Mouse (Mus musculus) adrenal gland, adult (tissue): ENCODE results near the gene Ttll9.
A peak's percentile ranks its signal among the peaks of the same experiment; 100 is the strongest.

Experiments used
- DNase-seq, 2 experiments: peaks; one replicate each; pipeline ENCODE4 v3.0.0; 2022 to 2023; ENCODE audit warnings: low spot score in 1 of 2; ENCODE audit not compliant: inconsistent age in 2 of 2

Gene Ttll9

DNA sequence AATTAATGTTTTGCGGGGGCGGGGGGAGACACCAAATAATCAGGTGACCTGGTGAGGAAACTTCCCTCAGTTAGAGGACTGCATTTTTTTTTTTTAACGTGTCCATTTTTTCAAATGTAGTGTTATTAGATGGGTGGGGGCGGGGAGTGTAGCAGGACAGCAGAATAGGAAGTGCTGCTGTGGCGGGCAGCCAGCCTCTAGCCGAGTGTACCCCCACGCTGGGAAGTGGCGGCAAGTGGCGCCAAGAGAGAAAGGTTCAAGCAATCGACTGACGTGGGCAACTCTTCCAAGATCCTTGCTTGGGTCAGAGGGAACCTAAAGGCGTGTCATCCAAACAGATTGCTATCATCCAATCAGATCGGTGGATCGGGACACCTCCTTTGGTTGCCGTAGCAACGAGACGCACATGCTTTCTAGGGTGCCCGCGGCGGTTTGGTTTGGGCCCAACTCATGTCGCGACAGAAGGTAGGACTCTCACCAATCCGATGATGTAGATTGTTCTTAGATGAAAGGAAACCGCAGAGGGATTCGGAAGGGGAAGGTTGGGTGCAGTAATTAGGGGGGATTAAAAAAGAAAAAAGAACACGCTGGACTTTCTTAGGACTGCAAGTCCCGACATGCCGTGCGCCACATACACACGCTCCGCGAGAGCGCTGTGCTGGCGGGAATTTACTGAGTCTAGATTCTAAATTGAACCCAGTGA lies at the start of gene Ttll9:
Ttll9 (plus strand) TSS at position 395 of the 703 bp plus-strand sequence.
- DNase-seq: peak; percentile 85 to 96

DNA sequence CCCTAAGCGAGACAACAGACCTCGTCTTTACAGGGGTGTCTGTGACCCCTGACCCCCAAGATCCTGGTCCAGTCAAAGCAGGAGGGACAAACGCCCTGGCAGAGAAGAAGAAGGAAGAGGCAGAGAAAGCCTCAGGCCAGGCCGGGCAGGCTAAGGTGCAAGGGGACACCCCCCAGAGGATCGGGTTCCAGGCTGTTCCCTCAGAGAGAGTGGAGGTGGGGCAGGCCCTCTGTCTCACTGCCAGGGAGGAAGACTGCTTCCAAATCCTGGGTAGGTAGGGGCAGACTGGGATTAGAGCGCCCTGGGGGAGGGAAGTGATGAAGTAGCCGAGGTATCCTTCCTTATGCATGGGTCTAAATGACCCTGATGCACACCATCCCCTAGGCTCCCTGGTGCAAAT lies 48.8 kb upstream of the Ttll9 start:
- DNase-seq: peak in 1 of 2 experiments; percentile 42

DNA sequence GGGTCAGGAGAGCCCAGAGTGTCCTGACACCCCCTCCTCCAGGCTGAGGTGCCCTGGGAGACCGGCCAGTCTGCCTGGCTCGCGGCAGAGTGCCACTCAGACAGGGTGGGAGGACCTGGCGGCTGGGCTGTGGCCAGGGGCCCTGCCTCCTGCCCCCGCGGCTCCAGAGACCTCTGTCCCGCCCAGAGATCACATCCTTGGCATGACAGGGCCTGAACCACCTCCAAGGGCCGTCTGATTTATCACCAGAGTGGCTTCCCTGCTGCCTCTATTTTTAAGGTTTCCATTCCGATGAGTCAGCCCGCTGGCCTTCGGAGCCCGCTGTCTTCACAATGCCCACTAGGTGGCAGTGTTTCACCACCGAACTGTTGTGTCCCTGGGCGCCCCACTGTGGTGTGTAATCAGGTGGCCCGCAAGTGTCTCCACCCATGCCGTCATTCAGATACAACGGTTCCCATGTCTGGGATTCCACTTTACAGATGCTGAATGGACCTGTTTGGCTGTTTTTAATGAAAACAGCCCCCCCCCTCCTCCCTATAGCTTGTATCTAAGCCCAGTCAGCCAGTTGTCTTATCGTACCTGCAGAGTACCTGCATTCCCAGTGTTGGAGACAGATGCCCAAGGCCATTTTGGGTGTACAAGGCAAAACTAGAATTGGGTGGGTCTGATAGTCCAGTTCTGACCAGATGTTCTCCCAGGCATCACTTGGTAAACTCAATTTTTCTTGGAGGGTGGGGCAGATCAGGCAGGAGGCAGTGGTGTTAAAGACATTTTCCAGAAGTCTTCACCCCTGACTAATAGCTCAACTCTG lies 47.8 kb upstream of the Ttll9 start:
- DNase-seq: peak; percentile 94 to 98

DNA sequence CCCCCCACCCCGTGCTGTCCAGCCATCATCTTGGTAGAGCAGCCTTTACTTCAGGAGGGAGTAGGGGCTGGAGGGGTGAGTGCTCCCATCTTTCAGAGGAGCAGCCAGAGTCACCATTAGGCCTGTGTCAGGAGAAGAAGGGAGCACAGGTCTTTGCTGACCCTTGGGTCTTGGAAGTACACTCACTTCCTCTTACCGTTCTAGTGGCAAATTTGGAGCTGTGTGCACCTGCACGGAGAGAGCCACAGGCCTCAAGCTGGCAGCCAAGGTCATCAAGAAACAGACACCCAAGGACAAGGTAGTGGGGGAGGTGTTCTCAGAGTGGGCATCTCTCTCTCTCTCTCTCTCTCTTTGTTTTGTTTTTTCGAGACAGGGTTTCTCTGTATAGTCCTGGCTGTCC lies 46.8 kb upstream of the Ttll9 start:
- peak in 1 of 2 experiments; percentile 15 for DNase-seq

DNA sequence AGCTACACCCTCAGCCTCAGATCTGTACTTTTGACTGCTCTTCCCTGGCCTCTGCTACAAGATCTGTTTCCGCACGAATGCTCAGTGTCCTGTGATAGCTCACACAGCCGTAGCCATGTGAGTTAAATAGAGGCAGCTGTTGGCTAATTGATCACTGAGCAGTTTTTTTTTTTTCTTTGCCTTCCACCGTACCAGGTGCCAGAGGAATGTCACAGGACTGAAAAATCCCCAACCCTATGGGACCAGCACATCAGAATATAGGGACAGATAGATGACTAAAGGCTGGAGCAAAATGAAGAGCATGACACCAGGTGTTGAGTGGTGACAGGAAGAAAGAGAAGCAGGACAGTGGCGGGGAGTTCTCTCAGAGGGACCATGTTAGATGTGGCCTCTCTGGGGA lies 46.2 kb upstream of the Ttll9 start:
- no peak for DNase-seq

DNA sequence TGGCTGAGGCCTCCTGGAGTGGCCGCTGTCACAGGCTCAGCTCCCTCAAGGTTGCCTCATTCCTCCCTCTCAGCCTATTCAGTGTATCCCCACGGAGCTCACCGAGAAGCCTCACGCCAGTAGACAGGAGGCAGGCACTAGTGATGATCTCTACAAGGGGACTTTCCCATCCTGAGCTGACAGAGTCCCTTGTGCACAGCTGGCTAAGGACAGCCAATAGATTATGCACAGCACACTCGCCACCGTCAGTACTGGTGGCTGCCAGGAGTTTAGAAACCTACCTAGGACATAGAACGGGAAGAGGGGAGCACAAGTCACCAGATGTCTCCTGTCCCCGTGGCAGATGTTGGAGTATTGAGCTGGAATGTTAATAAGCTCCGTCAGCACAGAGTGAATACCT lies 44.6 kb upstream of the Ttll9 start:
- peak in 1 of 2 experiments; percentile 19 for DNase-seq

DNA sequence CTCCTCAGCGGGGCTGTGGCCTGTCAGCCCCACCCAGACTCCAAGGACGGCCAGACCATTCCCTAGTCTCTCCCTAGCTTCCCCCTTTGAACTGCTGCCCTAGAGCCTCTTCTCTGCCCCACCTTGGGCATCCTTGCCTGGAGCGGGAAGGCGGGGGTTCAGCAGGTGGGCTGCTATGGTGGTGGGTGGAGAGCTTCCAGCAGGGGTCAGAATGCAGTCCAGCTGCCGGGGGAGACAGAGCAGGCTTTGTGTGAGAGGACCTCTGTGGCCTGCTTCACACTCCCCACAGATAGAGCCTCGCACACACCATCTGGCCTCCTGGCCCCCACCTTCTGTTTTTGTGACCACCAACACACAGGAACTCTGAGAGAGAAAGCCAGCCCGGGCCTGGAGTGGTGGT lies 39.9 kb upstream of the Ttll9 start:
- DNase-seq: no peak

DNA sequence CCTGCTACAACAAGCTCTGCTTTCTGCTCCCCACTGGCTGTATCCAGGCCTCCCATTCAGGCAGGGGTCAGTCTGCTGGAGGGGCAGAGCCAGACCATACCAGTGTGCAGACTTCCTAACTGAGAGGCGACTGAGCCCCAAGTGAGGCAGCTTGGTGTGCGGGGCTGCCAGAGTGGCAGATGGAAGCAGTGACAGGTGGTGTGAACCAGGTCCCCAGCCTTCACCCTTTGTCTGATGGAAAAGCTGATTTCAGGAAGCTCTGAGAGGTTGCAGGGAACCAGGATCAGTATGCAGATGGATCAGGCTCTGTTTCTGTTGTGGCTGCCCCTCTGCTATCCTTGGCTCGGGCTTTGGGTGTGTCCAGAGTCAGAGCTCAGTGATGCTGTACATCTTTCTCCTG lies 38.7 kb upstream of the Ttll9 start:
- no peak for DNase-seq

DNA sequence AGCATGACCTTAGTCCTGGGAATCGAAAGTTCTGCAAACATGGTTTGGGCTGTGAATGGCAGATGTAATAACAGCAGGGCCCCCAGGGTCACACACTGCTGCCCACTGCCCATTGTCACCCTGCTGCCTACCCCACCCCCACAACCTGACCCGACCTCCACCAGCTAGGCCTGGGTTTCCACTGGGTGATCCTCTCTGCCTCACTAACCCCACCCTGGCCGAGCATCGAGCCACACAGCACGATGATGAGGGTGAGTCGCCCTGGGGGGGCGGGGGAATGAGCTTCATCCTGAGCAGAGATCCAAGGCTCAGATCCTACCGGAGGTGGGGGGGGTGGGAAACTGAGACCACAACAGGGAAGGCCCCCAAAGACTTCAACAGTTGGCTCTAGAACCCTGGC lies 38.2 kb upstream of the Ttll9 start:
- DNase-seq: no peak

DNA sequence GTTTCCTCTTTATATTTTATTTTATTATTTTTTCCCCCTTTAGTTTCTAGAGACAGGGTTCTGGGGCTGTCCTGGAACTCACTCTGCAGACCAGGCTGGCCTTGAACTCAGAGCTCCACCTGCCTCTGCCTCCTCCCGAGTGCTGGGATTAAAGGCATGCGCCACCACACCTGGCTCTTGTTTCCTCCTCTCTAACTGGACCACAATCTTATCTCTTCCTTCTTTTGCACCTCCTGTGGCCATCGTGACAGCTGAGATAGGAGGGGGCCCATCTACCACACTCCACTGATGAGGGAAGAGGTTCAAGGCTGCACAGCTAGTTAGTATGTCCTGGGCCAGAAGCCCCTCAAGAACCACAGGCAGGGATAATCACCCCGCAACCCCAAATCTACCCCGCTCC lies 37.7 kb upstream of the Ttll9 start:
- DNase-seq: no peak

DNA sequence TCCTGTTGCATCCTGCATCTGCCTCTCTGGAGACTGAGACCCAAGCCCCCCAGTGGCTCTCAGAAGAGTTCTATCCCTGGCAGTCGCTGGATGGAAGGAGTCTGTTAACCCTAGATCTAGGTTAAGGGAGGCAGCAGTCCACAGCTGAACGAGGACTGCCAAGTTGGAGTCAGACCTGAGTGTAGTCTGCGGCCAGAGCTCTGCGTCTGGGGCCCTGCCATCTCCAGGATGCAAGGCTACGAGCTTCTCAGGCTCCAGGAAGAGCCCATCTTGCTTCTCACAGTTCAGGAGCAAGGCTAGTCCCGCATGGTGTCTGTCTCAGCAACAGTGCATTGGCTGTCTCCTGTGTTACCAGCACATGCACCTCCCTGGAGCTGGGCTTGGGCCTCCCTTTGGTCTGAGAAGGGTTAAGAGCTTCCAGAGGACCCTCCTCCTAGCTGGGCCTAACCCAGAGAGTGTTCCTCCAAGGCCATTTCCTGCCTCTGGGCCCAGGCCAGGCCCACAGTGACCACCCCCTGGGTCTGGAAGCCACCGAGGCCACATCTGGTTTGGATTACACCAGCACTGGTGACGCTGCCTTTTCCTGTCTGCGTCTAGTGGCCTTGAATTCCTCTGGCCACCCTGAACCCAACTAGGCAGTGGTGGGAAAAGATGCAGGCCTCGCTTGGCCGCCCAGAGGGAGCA lies 37.0 kb upstream of the Ttll9 start:
- peak; percentile 88 to 94 for DNase-seq

DNA sequence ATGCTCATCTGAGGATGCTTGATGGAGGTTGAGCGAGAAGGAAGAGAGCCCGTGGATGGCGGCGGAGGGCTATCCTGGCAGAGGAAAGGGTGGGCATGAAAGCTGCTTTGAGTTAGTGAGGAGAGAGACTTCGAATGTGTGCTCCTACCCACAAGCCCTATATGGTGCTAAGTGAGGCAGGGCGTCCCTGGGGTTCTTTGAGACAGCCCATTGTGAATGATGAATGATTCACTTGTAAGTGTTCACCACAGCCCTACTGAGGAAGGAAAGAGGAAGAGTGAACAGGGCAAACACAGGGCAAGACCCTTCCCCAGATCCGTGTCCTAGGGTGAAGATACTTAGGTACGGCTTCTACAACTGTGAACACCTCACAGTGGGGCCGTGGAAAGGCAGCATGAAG lies 35.4 kb upstream of the Ttll9 start:
- no peak for DNase-seq

DNA sequence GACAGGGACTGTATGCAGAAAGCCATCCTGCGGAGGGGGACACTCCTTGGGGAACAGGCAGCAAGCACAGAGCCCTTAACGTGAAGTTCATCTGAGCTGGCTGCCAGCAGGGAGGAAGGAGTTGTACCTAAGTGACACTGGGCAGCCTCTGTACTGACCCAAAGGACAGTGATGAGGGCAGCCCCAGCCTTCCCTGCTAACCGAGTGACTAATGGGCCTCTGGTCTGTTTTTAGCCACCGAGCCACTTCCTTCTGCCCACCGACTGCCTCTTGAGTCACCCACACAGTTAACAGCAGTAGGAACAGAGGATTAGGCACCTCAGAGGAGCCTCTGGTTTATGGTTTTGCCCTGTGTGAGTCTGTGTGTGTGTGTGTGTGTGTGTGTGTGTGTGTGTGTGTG lies 34.9 kb upstream of the Ttll9 start:
- peak; percentile 73 to 79 for DNase-seq

DNA sequence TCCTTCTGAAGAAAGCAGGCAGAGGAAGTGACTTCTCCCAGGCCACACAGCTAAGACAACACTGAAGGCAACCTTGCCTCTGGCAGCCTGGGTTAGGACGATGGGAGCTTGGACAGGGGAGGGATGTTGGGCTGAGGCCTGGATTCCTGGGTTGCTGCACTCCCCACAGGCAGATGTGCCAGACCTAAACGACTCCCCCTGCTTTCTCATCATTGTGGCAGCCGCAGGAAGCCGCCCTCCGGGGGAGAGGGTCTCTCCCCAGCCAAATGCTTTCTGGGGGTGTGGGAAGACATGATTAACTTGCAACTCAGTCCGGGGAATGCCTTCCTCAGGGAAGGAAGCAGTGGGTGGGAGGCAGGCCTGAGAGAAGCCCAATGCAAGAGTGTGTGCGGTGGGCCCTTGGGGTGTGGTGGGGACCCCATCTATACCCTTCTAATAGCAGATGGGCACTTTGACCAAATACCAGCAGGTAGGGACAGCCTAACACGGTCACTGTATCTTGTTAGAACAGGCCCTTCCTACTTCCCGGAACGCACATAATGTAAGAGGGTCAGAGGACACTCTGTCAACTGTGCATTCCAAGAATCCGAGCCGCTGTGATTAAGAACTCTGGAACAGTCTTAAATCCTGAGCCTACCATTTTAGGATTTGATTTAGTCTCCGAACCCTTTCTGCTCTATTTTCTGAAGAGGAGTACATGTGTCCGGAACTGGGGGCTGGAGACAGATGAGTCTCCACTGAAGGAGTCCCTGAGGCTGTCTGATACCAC lies 33.9 kb upstream of the Ttll9 start:
- peak in 1 of 2 experiments; percentile 49 for DNase-seq

DNA sequence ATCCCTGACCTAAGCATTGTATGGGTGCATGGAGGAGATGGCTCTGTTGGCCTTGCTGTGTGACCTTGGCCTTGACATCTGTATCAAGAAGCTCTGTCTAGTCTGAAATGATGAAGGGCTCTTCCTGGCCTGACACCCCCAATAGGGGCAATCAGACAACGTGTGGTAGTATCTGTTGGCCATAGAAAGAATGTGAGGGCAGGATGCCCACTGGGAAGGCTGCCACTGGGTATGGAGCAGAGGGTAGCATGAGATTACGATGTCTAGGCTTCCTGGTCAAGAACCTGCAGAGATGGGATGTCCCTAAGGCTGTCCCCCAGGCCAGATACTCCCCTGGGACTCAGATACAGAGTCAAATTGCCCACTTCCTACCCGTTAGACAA lies 33.3 kb upstream of the Ttll9 start:
- DNase-seq: peak in 1 of 2 experiments; percentile 53

DNA sequence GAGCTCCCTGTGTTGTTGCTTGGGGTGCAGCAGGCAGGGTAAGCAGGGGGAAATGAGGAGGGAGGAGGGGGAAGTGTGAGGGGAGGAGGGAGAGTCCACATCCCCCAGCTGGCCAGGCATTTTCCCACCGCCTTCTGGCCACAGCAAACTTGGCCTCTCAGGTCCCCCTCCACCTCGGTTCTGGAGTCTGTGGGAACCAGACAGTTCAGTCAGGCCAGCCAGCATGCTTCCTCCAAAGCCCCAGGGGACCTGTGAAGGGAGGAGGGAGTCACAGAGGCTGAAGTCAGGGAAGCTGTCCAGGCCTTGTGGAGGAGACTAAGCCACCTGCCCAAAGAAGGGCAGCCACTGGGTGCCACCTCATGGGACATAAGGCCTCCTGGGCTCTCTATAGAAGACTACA lies 32.0 kb upstream of the Ttll9 start:
- peak in 1 of 2 experiments; percentile 54 for DNase-seq

DNA sequence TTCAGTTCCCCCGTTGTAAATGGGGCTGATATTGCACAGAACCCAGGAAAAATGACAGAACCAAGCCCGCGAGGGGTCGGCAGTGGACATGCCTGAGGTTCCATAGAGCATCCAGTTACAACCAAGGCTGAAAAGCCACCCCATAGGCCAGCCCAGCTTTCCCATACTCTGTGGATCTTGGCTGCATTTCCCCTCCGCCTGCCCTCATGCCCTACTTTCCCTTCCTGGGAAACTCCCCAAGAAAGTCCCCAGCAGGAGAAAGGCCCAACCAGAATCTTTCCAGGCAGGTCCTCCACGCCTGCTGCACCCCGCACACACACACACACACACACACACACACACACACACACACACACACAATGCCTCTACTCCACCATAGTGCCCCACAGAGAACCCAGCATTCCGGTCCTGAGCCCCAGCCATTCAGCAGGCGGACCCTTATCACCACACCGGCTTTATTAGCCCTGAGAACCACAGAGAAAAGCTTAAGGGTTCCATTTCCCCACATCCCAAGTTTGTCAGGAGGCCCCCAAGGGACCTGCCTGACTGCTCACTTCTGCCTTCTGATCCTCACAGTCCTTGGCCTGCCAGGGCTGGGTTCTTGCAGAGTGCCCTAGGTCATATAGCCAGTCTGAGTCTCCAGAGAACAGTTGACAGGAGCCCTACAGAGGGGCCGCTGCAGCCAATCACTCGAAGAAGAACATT lies 30.7 kb upstream of the Ttll9 start:
- DNase-seq: no peak

DNA sequence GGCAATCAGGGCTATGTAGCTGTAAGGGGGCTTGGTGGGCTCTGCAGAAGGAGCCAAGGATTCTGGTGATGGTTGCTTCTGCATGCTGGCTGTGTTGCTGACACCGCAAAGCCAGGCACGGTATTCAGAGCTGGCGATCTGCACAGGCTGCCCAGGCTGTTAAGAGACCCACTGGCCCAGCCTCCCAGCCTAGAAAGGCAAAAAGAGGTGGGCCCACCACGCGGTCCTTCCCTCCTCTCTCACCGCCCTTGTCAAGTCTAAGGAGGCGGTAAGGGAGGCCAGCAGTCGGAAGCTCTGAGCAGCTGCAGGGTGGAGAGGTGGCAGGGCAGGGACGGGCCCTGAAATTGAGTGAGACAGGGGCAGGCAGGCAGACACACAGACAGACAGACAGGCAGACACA lies 29.2 kb upstream of the Ttll9 start, which contains the start of gene Foxs1:
Foxs1 (minus strand) TSS at position 161 of the 400 bp plus-strand sequence.
- DNase-seq: no peak

DNA sequence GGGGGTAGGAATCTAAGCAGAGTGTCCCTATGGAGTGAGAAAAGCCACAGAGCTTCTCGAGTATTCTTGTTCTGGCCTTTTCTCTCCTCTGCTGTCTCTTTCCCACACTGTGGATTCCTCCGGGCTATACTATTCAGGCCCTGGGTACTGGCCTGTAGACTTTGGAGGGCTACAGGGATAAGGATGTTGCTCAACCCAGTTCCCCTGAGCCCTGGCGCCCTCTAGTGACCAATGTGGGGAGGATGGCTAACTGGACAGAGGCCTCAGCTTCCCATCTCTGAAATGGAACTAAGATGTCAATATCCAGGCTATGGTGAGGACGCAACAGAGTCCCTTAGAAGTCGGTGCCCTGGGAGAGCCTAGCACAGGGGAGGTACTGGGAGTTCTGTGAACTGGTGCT lies 28.7 kb upstream of the Ttll9 start:
- DNase-seq: peak; percentile 73 to 88

DNA sequence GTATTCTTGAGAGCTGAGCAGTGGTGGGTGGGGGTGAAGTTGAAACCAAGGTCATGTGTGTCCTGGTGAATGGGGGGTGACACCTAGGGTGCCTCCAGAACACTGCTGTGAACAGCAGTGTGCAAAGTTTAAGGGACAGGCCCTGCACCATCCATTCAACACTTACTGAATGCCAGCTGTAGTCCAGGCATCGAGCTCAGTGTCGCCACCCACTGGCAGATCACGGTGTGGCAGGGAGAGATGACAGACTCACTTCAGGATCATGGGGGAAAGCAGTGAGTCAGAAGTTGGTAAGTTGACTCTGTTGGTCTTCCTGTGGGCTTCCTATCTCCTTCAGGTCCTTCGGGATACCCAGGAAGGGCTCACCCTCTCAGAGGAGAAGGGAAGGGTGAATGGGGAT lies 22.4 kb upstream of the Ttll9 start:
- peak; percentile 57 to 85 for DNase-seq
